In the genomic region with DNA sequence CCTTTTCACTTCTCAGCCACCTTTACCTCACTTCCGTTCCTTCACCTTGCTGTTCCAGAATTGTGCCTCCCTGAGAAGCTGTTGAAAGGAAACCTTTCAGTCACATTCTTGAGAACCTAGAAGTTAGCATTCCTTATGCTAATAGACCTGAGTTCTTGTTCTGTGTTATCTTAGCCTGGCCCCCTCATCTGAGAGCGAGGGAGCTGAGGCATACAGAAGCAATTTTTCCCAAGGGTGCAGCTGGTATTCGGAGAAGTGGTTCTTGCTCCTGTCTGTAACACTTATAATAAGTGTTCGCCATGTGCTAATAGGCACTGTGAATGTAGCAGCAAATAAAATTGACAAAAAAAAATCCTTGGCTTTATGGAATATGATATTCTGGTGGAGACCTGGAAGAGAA, we compare ENCODE assay signal across 33 mouse cellular contexts. TPM values are rescaled to one million over a fixed set of nuclear protein-coding genes. Genes with fewer than 3 reads are reported as not detected.
DNase-seq lines count a peak whose midpoint lies in the region; ATAC-seq and TF ChIP-seq lines count a peak whose summit lies in the region.
"Had no signal": no experiment of that assay in that cellular context is flagged by ENCODE, and none has a peak within 500 bp of the region (broad histone marks: within the 10 kb centered on the region; RNA-seq: fewer than 3 reads in every experiment).

No protein-coding gene starts in this region.

- H3K4me1 ChIP-seq in lung, embryonic 15.5 days = no peaks in the 10 kb centered on the region
- no peaks in the 10 kb centered on the region for H3K4me1 ChIP-seq in lung, postnatal 0 days (ENCODE audit: insufficient read depth, low read depth, low read length)
- no peaks in the 10 kb centered on the region for H3K4me1 ChIP-seq in lung, adult 2 months (ENCODE audit: control insufficient read depth, insufficient read depth, low read length)
- no peaks in the 10 kb centered on the region for H3K4me1 ChIP-seq in thymus, adult 2 months (replicated peaks; ENCODE audit: control insufficient read depth, insufficient read depth, low read length)
- H3K4me1 ChIP-seq: embryonic facial prominence, embryonic 13.5 days; embryonic facial prominence, embryonic 15.5 days had no signal

- H3K9ac ChIP-seq in lung, embryonic 15.5 days = no peak overlapping the region
- no peak overlapping the region for H3K9ac ChIP-seq in lung, postnatal 0 days (replicated peaks; ENCODE audit: low read depth)
- H3K9ac ChIP-seq: embryonic facial prominence, embryonic 13.5 days; embryonic facial prominence, embryonic 15.5 days; forebrain, embryonic 12.5 days had no signal

- H3K4me2 ChIP-seq in lung, embryonic 15.5 days = no peak overlapping the region
- H3K4me2 ChIP-seq in lung, postnatal 0 days (replicated peaks; ENCODE audit: low read depth, low read length) = no peak overlapping the region
- H3K4me2 ChIP-seq: embryonic facial prominence, embryonic 13.5 days; embryonic facial prominence, embryonic 15.5 days; forebrain, embryonic 12.5 days had no signal

- H3K27me3 ChIP-seq in lung, embryonic 15.5 days = no peaks in the 10 kb centered on the region
- no peaks in the 10 kb centered on the region for H3K27me3 ChIP-seq in lung, postnatal 0 days (replicated peaks; ENCODE audit: insufficient read depth, low read length)
- H3K27me3 ChIP-seq in thymus, adult 2 months (ENCODE audit: control insufficient read depth, insufficient read depth, low read length) = no peaks in the 10 kb centered on the region
- H3K27me3 ChIP-seq: CH12.LX; embryonic facial prominence, embryonic 13.5 days; embryonic facial prominence, embryonic 15.5 days had no signal

- no peak; the same call in 1 of the 2 replicates for ATAC-seq in lung, embryonic 15.5 days (ENCODE audit: borderline replicate concordance, extremely low read depth, low FRiP score, low TSS enrichment)
- peak; percentile 67 for ATAC-seq in lung, postnatal 0 days
- ATAC-seq: activated CD4-positive, CD25-positive, alpha-beta regulatory T cell, adult 4 months; CD4-positive, CD25-positive, alpha-beta regulatory T cell, adult 4 months; forebrain, embryonic 14.5 days; Patski had no signal

- no peak for TF ChIP-seq CTCF in layer of hippocampus, adult 2 months (conservative IDR thresholded peaks at IDR 0.05)
- no peak for TF ChIP-seq CTCF in lung, postnatal 0 days (IDR thresholded peaks at IDR 0.05)
- no peak for TF ChIP-seq CTCF in lung, adult 2 months (IDR thresholded peaks at IDR 0.05; ENCODE audit: insufficient read depth, low read length)
- no peak for TF ChIP-seq CTCF in thymus, adult 2 months (IDR thresholded peaks at IDR 0.05; ENCODE audit: borderline replicate concordance, control insufficient read depth, extremely low read depth, insufficient read depth, low read length, poor library complexity)

- no peaks in the 10 kb centered on the region for H3K9me3 ChIP-seq in lung, embryonic 15.5 days
- no peaks in the 10 kb centered on the region for H3K9me3 ChIP-seq in lung, postnatal 0 days (ENCODE audit: low read length)
- H3K9me3 ChIP-seq: embryonic facial prominence, embryonic 13.5 days; embryonic facial prominence, embryonic 15.5 days; forebrain, embryonic 10.5 days; forebrain, embryonic 12.5 days had no signal

- WGBS in lung, embryonic 15.5 days = 48% methylated on average over 4 of the region's 4 CpGs
- 49% methylated on average over 4 of the region's 4 CpGs for WGBS in lung, postnatal 0 days
- 74% methylated on average over 4 of the region's 4 CpGs for whole genome bisulfite sequencing in lung, adult 2 months
- WGBS in thymus, adult 2 months = 92% methylated on average over 4 of the region's 4 CpGs

- TF ChIP-seq EP300 in lung, postnatal 0 days (IDR thresholded peaks at IDR 0.05) = no peak

- DNase-seq in layer of hippocampus, adult 2 months (ENCODE audit: low spot score in 2 of 2) = no peak
- no peak for DNase-seq in layer of hippocampus, adult 9-10 months (ENCODE audit: low spot score)
- DNase-seq in lung, postnatal 25 days (ENCODE audit: low spot score) = no peak
- peak; percentile 33 for DNase-seq in lung, postnatal 0 days (ENCODE audit: low spot score)
- DNase-seq in lung, adult 2 months = no peak
- no peak for DNase-seq in thymus, adult 2 months
- DNase-seq: adrenal gland, adult 8-10 months; adrenal gland, postnatal 14 days; adrenal gland, postnatal 36 days; B cell, adult 2 months; cerebellum, adult 11 months; cerebellum, adult 18-20 months; cerebellum, adult 8-10 months; cerebellum, adult 9-11 months; cerebellum, postnatal 14 days; cerebellum, postnatal 36 days; embryo, embryonic 11 days had no signal

- no peak for TF ChIP-seq POLR2A in lung, adult 2 months (IDR thresholded peaks at IDR 0.05; ENCODE audit: borderline replicate concordance, extremely low read depth, low read depth, low read length)
- no peak for TF ChIP-seq POLR2A in thymus, adult 2 months (IDR thresholded peaks at IDR 0.05; ENCODE audit: control insufficient read depth, extremely low read depth, insufficient read depth, low read length, poor library complexity)

- H3K27ac ChIP-seq in layer of hippocampus, adult 2 months = peak overlapping the region; percentile 92
- peak overlapping the region; percentile 59 for H3K27ac ChIP-seq in lung, embryonic 15.5 days
- H3K27ac ChIP-seq in lung, postnatal 0 days (ENCODE audit: low read length) = no peak overlapping the region
- H3K27ac ChIP-seq in thymus, adult 2 months (ENCODE audit: control insufficient read depth, insufficient read depth, low read length) = no peak overlapping the region
- H3K27ac ChIP-seq: embryonic facial prominence, embryonic 13.5 days; embryonic facial prominence, embryonic 15.5 days; forebrain, embryonic 10.5 days; forebrain, embryonic 12.5 days had no signal

- H3K4me3 ChIP-seq in layer of hippocampus, adult 2 months = no peak overlapping the region
- no peak overlapping the region for H3K4me3 ChIP-seq in lung, embryonic 15.5 days
- H3K4me3 ChIP-seq in lung, postnatal 0 days (ENCODE audit: low read depth, low read length) = no peak overlapping the region
- H3K4me3 ChIP-seq in lung, adult 2 months (replicated peaks; ENCODE audit: extremely low read depth, low read depth, low read length) = no peak overlapping the region
- no peak overlapping the region for H3K4me3 ChIP-seq in thymus, adult 2 months (ENCODE audit: control insufficient read depth, insufficient read depth, low read length)
- H3K4me3 ChIP-seq: embryonic facial prominence, embryonic 13.5 days; embryonic facial prominence, embryonic 15.5 days; erythroblast, embryonic 14.5 days; forebrain, embryonic 10.5 days; forebrain, embryonic 12.5 days had no signal

- H3K36me3 ChIP-seq in lung, embryonic 15.5 days = no peaks in the 10 kb centered on the region
- H3K36me3 ChIP-seq in lung, postnatal 0 days (ENCODE audit: insufficient read depth, low read length) = no peaks in the 10 kb centered on the region
- H3K36me3 ChIP-seq in thymus, adult 2 months (ENCODE audit: control insufficient read depth, insufficient read depth, low read length) = no peaks in the 10 kb centered on the region
- H3K36me3 ChIP-seq: embryonic facial prominence, embryonic 13.5 days; embryonic facial prominence, embryonic 15.5 days; forebrain, embryonic 10.5 days; forebrain, embryonic 12.5 days; G1E had no signal

RNA-seq across cellular contexts. Expression of a gene that starts 16.4 kb away (rescaled TPM):
- 10 to 100 TPM; 47.8 to 50.5 TPM for total RNA-seq in layer of hippocampus, adult 2 months (2021)
- 1.3 and 2.2 TPM in 2 replicates for polyA plus RNA-seq in lung, embryonic 15.5 days (2015; fragmentation: Nextera tagmentation; extraction: Ambion mirVana)
- 6.1 and 6.3 TPM in 2 replicates for polyA plus RNA-seq in lung, postnatal 0 days (2015; fragmentation: Nextera tagmentation; extraction: Ambion mirVana)
- 3.1 and 4.3 TPM in 2 replicates for polyA plus RNA-seq in lung, adult 2 months (2012; rRNA removed)
- polyA plus RNA-seq in thymus, adult 2 months (2012; rRNA removed) = 0.12 and 0.15 TPM in 2 replicates
- polyA plus RNA-seq: erythroblast, embryonic 14.5 days; G1E had no signal

RNA-seq across cellular contexts. Expression of a gene that starts 58.6 kb away (rescaled TPM):
- not detected for total RNA-seq in layer of hippocampus, adult 2 months (2021)
- polyA plus RNA-seq in lung, embryonic 15.5 days (2015; fragmentation: Nextera tagmentation; extraction: Ambion mirVana) = not detected in 2 replicates
- polyA plus RNA-seq in lung, postnatal 0 days (2015; fragmentation: Nextera tagmentation; extraction: Ambion mirVana) = not detected in 2 replicates
- 0.11 and 0.34 TPM in 2 replicates for polyA plus RNA-seq in lung, adult 2 months (2012; rRNA removed)
- 0.62 and 1.1 TPM in 2 replicates for polyA plus RNA-seq in thymus, adult 2 months (2012; rRNA removed)
- total RNA-seq: adrenal gland, adult 18-20 months; adrenal gland, adult 8-10 months; adrenal gland, postnatal 14 days; adrenal gland, postnatal 36 days; CH12.LX; common myeloid progenitor, adult 5-6 weeks had no signal
- polyA plus RNA-seq: activated CD4-positive, CD25-positive, alpha-beta regulatory T cell, adult 4 months; brain, embryonic 14.5 days; embryonic facial prominence, embryonic 11.5 days; embryonic facial prominence, embryonic 13.5 days; erythroblast, embryonic 14.5 days; forebrain, embryonic 10.5 days; forebrain, embryonic 12.5 days; forebrain, embryonic 14.5 days; G1E; Patski had no signal

Comparison
In these comparisons a context has a peak if more than half of its experiments do, and no peak if none do; other contexts are left out.
1. H3K27ac ChIP-seq: peak in layer of hippocampus, adult 2 months (single experiment) and lung, embryonic 15.5 days (single experiment); none in lung, postnatal 0 days (single experiment) and thymus, adult 2 months (single experiment).